Mouse (Mus musculus) liver, postnatal 0 days (tissue): Measurements from ENCODE around the gene 1810037I17Rik.
A peak's percentile ranks its signal among the peaks of the same experiment; 100 is the strongest.

Experiments
- CTCF ChIP-seq: sonication (generic); IDR thresholded peaks from 2 replicates; pipeline ENCODE4 v1.5.1; 2016; ENCODE audit warnings: antibody characterized with exemption, low read depth
- EP300 ChIP-seq: IDR thresholded peaks from 2 replicates; pipeline ENCODE4 v1.6.1; 2016; ENCODE audit warnings: antibody characterized with exemption, low read depth, mild to moderate bottlenecking

GRCm38 (mm10) chr3:122939215-122939614, 15.2 kb downstream of the 1810037I17Rik start:
- TF ChIP-seq CTCF, result peak; percentile 57
- TF ChIP-seq EP300, result no peak
